Mouse (Mus musculus) heart, adult 18-20 months (tissue): ENCODE measurements around the gene Sod1. TPM values are rescaled to one million over a fixed set of nuclear protein-coding genes. Genes with fewer than 3 reads are reported as not detected.
A peak's percentile ranks its signal among the peaks of the same experiment; 100 is the strongest.
"Not testable (repeated sequence)": the region's sequence is repeated elsewhere in the genome, so short reads cannot be mapped to it uniquely, and the experiment has no call there.

Experiments
- DNase-seq, 2 experiments: peaks; one replicate each; pipeline ENCODE4 v3.0.0; 2021 to 2022; ENCODE audit warnings: mixed read lengths in 1 of 2
- total RNA-seq, 2 experiments: library from RNA; stranded (reverse); gene quantifications; 2 replicates each; pipeline ENCODE4 v1.2.3; 2021

The Sod1 gene
- total RNA-seq, 2 experiments from 2014 or later: 565 to 589 TPM

- DNase-seq: no peak
Observed at GRCm38 (mm10) chr16:90210717-90211116, 9.8 kb upstream of the Sod1 start.

- no peak for DNase-seq
Observed at GRCm38 (mm10) chr16:90211767-90212166, 8.8 kb upstream of the Sod1 start.

- no peak for DNase-seq
Observed at GRCm38 (mm10) chr16:90213477-90214339, 6.8 kb upstream of the Sod1 start.

- DNase-seq: no peak
Observed at GRCm38 (mm10) chr16:90214731-90215565, 5.6 kb upstream of the Sod1 start.

- not testable (repeated sequence) for DNase-seq
Observed at GRCm38 (mm10) chr16:90215879-90216278, 4.7 kb upstream of the Sod1 start.

GRCm38 (mm10) chr16:90216414-90216813 is 4.1 kb upstream of the Sod1 start:
- no peak for DNase-seq

- DNase-seq: no peak
Observed at GRCm38 (mm10) chr16:90217356-90217755, 3.2 kb upstream of the Sod1 start.

GRCm38 (mm10) chr16:90217926-90218325 is 2.6 kb upstream of the Sod1 start:
- no peak for DNase-seq

- not testable (repeated sequence) for DNase-seq
Observed at GRCm38 (mm10) chr16:90219445-90219844, 1.1 kb upstream of the Sod1 start.

GRCm38 (mm10) chr16:90220892-90221431 is 408 bp downstream of the Sod1 start:
- DNase-seq: peak in 1 of 2 experiments; percentile 78

- DNase-seq: peak in 1 of 2 experiments; percentile 19
Observed at GRCm38 (mm10) chr16:90221441-90222070, 1.0 kb downstream of the Sod1 start.

- DNase-seq: no peak
Observed at GRCm38 (mm10) chr16:90229897-90230296, 9.3 kb downstream of the Sod1 start.

- no peak for DNase-seq
Observed at GRCm38 (mm10) chr16:90231302-90231701, 10.7 kb downstream of the Sod1 start.

GRCm38 (mm10) chr16:90233702-90234101 is 13.1 kb downstream of the Sod1 start:
- DNase-seq: no peak

GRCm38 (mm10) chr16:90234617-90235016 is 14.1 kb downstream of the Sod1 start:
- DNase-seq: peak in 1 of 2 experiments; percentile 21

- DNase-seq: no peak
Observed at GRCm38 (mm10) chr16:90235188-90235587, 14.6 kb downstream of the Sod1 start.

GRCm38 (mm10) chr16:90239128-90239746 is 18.7 kb downstream of the Sod1 start:
- no peak for DNase-seq

GRCm38 (mm10) chr16:90241875-90242274 is 21.3 kb downstream of the Sod1 start:
- DNase-seq: no peak

- DNase-seq: no peak
Observed at GRCm38 (mm10) chr16:90242426-90243304, 22.1 kb downstream of the Sod1 start.

- DNase-seq: no peak
Observed at GRCm38 (mm10) chr16:90250099-90250498, 29.5 kb downstream of the Sod1 start.

- not testable (repeated sequence) for DNase-seq
Observed at GRCm38 (mm10) chr16:90251256-90251655, 30.7 kb downstream of the Sod1 start.
